Mouse (Mus musculus) small intestine, adult 2 months (tissue): ENCODE data around the gene Nfix.

Source experiments
- CTCF ChIP-seq: fragments of 200-500 bp; IDR thresholded peaks from 2 replicates; pipeline ENCODE4 v1.5.1; 2012; ENCODE audit warnings: low read depth, mild to moderate bottlenecking, control low read depth, inconsistent platforms, low read length, moderate library complexity, mixed read lengths; ENCODE audit not compliant: insufficient replicate concordance, insufficient read length; ENCODE audit errors: extremely low read depth
- POLR2A ChIP-seq: fragments of 200-500 bp; IDR thresholded peaks from 2 replicates; pipeline ENCODE4 v1.6.1; 2012; ENCODE audit warnings: low read depth, mild to moderate bottlenecking, control low read depth, inconsistent platforms, low read length, moderate library complexity

DNA sequence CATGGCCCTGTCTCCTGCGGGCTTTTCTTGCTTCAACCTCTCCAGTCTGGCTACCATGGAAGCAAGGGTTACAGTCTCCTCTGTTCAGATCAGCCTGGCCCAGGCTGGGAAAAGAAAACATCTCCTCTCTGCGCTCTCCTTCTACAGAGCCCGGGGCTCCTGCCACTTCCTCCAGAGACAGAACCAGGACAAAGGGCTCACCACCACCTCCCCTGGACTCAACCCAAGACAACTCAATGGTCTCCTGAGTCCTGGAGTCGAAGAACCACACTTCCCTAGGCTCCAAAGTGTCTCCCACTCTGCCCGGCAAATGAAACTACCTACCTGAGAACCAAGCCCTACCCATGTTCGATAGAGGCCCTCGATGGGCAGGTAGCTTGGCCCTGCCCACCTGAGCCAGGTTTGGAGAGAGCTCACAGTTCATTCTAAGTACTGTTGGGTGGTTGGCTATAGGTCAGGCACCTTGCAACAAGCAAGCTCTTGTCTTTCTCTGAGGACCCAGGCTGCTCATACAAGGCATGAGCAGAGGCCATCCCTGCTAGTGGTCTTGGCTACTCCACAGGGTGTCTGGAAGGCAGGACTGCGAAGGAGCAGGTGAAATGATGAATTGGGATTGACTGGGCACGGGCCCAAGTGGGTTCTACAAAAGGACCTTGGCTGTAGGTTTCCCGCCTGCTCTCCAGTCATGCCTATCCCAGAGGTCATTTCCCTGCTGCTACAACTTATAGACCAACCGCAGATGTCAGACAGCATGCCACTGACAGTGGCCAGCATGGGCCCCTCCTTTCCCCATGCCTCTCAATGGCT is 68.6 kb downstream of the Nfix start:
- no peak for TF ChIP-seq CTCF
- TF ChIP-seq POLR2A: no peak
